10 mouse cellular contexts compared by ENCODE assay signal in genomic region chr2:38781945-38782720, GRCm38 (mm10).
DNase-seq lines count a peak whose midpoint lies in the region; ATAC-seq and TF ChIP-seq lines count a peak whose summit lies in the region.
"Had no signal": no experiment of that assay in that cellular context is flagged by ENCODE, and none has a peak within 500 bp of the region (broad histone marks: within the 10 kb centered on the region; RNA-seq: fewer than 3 reads in every experiment).

No protein-coding gene starts in this region.

- no peaks in the 10 kb centered on the region for H3K36me3 ChIP-seq in heart, postnatal 0 days (replicated peaks; ENCODE audit: control insufficient read depth, insufficient read depth, low read length)
- no peaks in the 10 kb centered on the region for H3K36me3 ChIP-seq in forebrain, postnatal 0 days (ENCODE audit: insufficient read depth)
- no peaks in the 10 kb centered on the region for H3K36me3 ChIP-seq in midbrain, embryonic 13.5 days

- TF ChIP-seq CTCF in heart, postnatal 0 days (IDR thresholded peaks at IDR 0.05; ENCODE audit: low read depth): no peak
- TF ChIP-seq CTCF in forebrain, postnatal 0 days (IDR thresholded peaks at IDR 0.05; ENCODE audit: low read depth): no peak

- H3K27me3 ChIP-seq in heart, postnatal 0 days (ENCODE audit: control insufficient read depth, insufficient read depth, low read length): no peaks in the 10 kb centered on the region
- H3K27me3 ChIP-seq in forebrain, postnatal 0 days (ENCODE audit: insufficient read depth, low read length): no peaks in the 10 kb centered on the region
- no peaks in the 10 kb centered on the region for H3K27me3 ChIP-seq in midbrain, embryonic 13.5 days

- DNase-seq in heart, postnatal 0 days (ENCODE audit: low spot score): no peak
- DNase-seq in heart, adult 8-10 months (ENCODE audit: low spot score): no peak
- DNase-seq in R1 (ENCODE audit: low read depth, low spot score): peak; percentile 42
- peak; percentile 7 for DNase-seq in forebrain, postnatal 0 days
- DNase-seq in left cerebral cortex, adult 8-10 months (ENCODE audit: low spot score in 2 of 2): no peak
- DNase-seq in left cerebral cortex, postnatal 10 days (ENCODE audit: extremely low spot score in 1 of 2, low spot score in 2 of 2): no peak
- DNase-seq: kidney, adult 11 months had no signal

- TF ChIP-seq EP300 in heart, postnatal 0 days (IDR thresholded peaks at IDR 0.05; ENCODE audit: low read depth): no peak

- H3K4me3 ChIP-seq in heart, postnatal 0 days (ENCODE audit: low read depth, low read length): no peak overlapping the region
- no peak overlapping the region for H3K4me3 ChIP-seq in forebrain, postnatal 0 days (ENCODE audit: low read depth, low read length)
- no peak overlapping the region for H3K4me3 ChIP-seq in midbrain, embryonic 13.5 days (replicated peaks)

- no peak overlapping the region for H3K4me2 ChIP-seq in heart, postnatal 0 days (ENCODE audit: low read depth, low read length)
- no peak overlapping the region for H3K4me2 ChIP-seq in forebrain, postnatal 0 days (ENCODE audit: low read depth)
- peak overlapping the region; percentile 30; the same call in 1 of the 2 replicates for H3K4me2 ChIP-seq in midbrain, embryonic 13.5 days (replicated peaks)

- H3K27ac ChIP-seq in heart, postnatal 0 days (ENCODE audit: low read depth): peak overlapping the region; percentile 25; the same call in 1 of the 2 replicates
- no peak overlapping the region for H3K27ac ChIP-seq in forebrain, postnatal 0 days (ENCODE audit: low read depth, low read length)
- H3K27ac ChIP-seq in midbrain, embryonic 13.5 days: peak overlapping the region; percentile 71
- H3K27ac ChIP-seq: macrophage had no signal

- 26% methylated on average over 6 of the region's 6 CpGs for WGBS in heart, postnatal 0 days
- WGBS in forebrain, postnatal 0 days: 11% methylated on average over 6 of the region's 6 CpGs
- WGBS in midbrain, embryonic 13.5 days: under 1% methylated on average over 6 of the region's 6 CpGs

- no peaks in the 10 kb centered on the region for H3K9me3 ChIP-seq in heart, postnatal 0 days (replicated peaks; ENCODE audit: control insufficient read depth, low read length)
- no peaks in the 10 kb centered on the region for H3K9me3 ChIP-seq in forebrain, postnatal 0 days (ENCODE audit: low read length)
- no peaks in the 10 kb centered on the region for H3K9me3 ChIP-seq in midbrain, embryonic 13.5 days

- 0 out of 2 replicates have a peak, but pooled peaks cover 2% of the 10 kb centered on the region for H3K4me1 ChIP-seq in heart, postnatal 0 days (ENCODE audit: control insufficient read depth, insufficient read depth)
- no peaks in the 10 kb centered on the region for H3K4me1 ChIP-seq in forebrain, postnatal 0 days (ENCODE audit: insufficient read depth)
- peaks cover 31% of the 10 kb centered on the region for H3K4me1 ChIP-seq in midbrain, embryonic 13.5 days (replicated peaks)

- H3K9ac ChIP-seq in heart, postnatal 0 days (replicated peaks; ENCODE audit: low read depth, low read length): no peak overlapping the region
- no peak overlapping the region for H3K9ac ChIP-seq in forebrain, postnatal 0 days
- H3K9ac ChIP-seq in midbrain, embryonic 13.5 days (replicated peaks): 0 out of 2 replicates have a peak overlapping the region, but pooled peaks have one; percentile 32

- intact Hi-C loops in left cerebral cortex, postnatal 10 days (cut with DNase I): no loop called here

- no peak for ATAC-seq in heart, postnatal 0 days (ENCODE audit: insufficient read depth, low read depth)
- ATAC-seq in forebrain, postnatal 0 days: 0 out of 2 replicates have a peak, but pooled peaks have one; percentile 25
- ATAC-seq in midbrain, embryonic 13.5 days: peak; percentile 79
- ATAC-seq in frontal cortex, adult (ENCODE audit: low TSS enrichment): no peak

Comparison
In these comparisons a context has a peak if more than half of its experiments do, and no peak if none do; other contexts are left out.
1. ATAC-seq: peak in forebrain, postnatal 0 days (single experiment) and midbrain, embryonic 13.5 days (single experiment); none in heart, postnatal 0 days (single experiment) and frontal cortex, adult (single experiment).
2. DNase-seq: peak in R1 (single experiment) and forebrain, postnatal 0 days (single experiment); none in heart, postnatal 0 days (single experiment), heart, adult 8-10 months (single experiment), left cerebral cortex, adult 8-10 months (0 of 2) and left cerebral cortex, postnatal 10 days (0 of 2).